Mouse (Mus musculus): ENCODE data around the gene Jak3.

The Jak3 gene

GRCm38 (mm10) chr8:71676020-71676741 lies at the start of gene Jak3:
TSS of gene Jak3 (plus strand) at chr8:71676296.
- POLR2A ChIA-PET: interaction anchor here in 3 of 4 experiments (0.6 to 6.3 kb wide), 27 partner anchors 10 to 980 kb away, joined by 3 to 38 read pairs (median 4); partner anchors contain the start of genes Colgalt1 (in 2 of the 3), Insl3 (in 2 of the 3) and Slc27a1 (in 2 of the 3)

GRCm38 (mm10) chr8:71626753-71627152 lies 49.3 kb upstream of the Jak3 start:
- ChIA-PET CTCF (interaction anchor here (0.7 to 2.0 kb wide), 6 partner anchors 16 to 61 kb away, joined by 3 to 8 read pairs (median 4); no protein-coding TSS in a partner anchor), POLR2A (interaction anchor here in 3 of 4 experiments (1.0 to 10.0 kb wide), 11 partner anchors 13 to 222 kb away, joined by 3 to 177 read pairs (median 5); partner anchors contain the start of genes Colgalt1 (in 3 of the 3), Jak3 (in 1 of the 3) and Slc27a1 (in 1 of the 3))

More at GRCm38 (mm10) chr8:71676020-71676741, at the start of gene Jak3:
- CTCF ChIA-PET: interaction anchor here (0.5 to 2.6 kb wide), 12 partner anchors 9 to 1828 kb away, joined by 3 to 8 read pairs (median 4); partner anchors contain the start of gene Rab3a (in 1 of the 4)

- POLR2A ChIA-PET: interaction anchor here in 3 of 4 experiments (0.6 to 10.0 kb wide), 20 partner anchors 14 to 222 kb away, joined by 3 to 177 read pairs (median 9); partner anchors contain the start of genes Colgalt1 (in 3 of the 3), Slc27a1 (in 2 of the 3), Mvb12a (in 1 of the 3) and Unc13a (in 1 of the 3)
These were observed 48.6 kb upstream of the Jak3 start for GRCm38 (mm10) chr8:71627265-71628099.

GRCm38 (mm10) chr8:71628396-71629095 lies 47.5 kb upstream of the Jak3 start:
- POLR2A ChIA-PET: interaction anchor here (0.6 to 10.0 kb wide), 59 partner anchors 8 to 936 kb away, joined by 3 to 177 read pairs (median 7); partner anchors contain the start of genes Colgalt1 (in 4 of the 4), Fcho1 (in 2 of the 4), Slc27a1 (in 2 of the 4) and Tmem221 (in 2 of the 4)
- CTCF ChIA-PET: interaction anchor here (0.6 to 4.8 kb wide), 20 partner anchors 12 to 611 kb away, joined by 3 to 30 read pairs (median 4); partner anchors contain the start of genes Colgalt1 (in 2 of the 4), Abhd8 (in 1 of the 4), Ap1m1 (in 1 of the 4) and Mrpl34 (in 1 of the 4)

More at GRCm38 (mm10) chr8:71627265-71628099, 48.6 kb upstream of the Jak3 start:
- CTCF ChIA-PET: interaction anchor here in 3 of 4 experiments (1.0 to 4.8 kb wide), 7 partner anchors 16 to 119 kb away, joined by 3 to 30 read pairs (median 5); partner anchors contain the start of gene Colgalt1 (in 1 of the 3)

GRCm38 (mm10) chr8:71629096-71629697 lies 46.9 kb upstream of the Jak3 start:
- ChIA-PET CTCF (interaction anchor here (0.5 to 4.8 kb wide), 29 partner anchors 13 to 611 kb away, joined by 3 to 30 read pairs (median 4); partner anchors contain the start of genes Colgalt1 (in 2 of the 4), Abhd8 (in 1 of the 4), Ap1m1 (in 1 of the 4) and Mrpl34 (in 1 of the 4)), POLR2A (interaction anchor here (0.5 to 10.0 kb wide), 84 partner anchors 9 to 935 kb away, joined by 3 to 177 read pairs (median 4); partner anchors contain the start of genes Colgalt1 (in 4 of the 4), Fcho1 (in 2 of the 4), Pgls (in 2 of the 4) and Slc27a1 (in 2 of the 4))

GRCm38 (mm10) chr8:71629781-71630212 lies 46.3 kb upstream of the Jak3 start:
- ChIA-PET CTCF (interaction anchor here (0.5 to 4.8 kb wide), 35 partner anchors 13 to 1815 kb away, joined by 3 to 30 read pairs (median 4); partner anchors contain the start of genes Colgalt1 (in 3 of the 4), Tmem221 (in 2 of the 4), Abhd8 (in 1 of the 4) and Mrpl34 (in 1 of the 4)), POLR2A (interaction anchor here (0.5 to 10.0 kb wide), 82 partner anchors 9 to 929 kb away, joined by 3 to 177 read pairs (median 5); partner anchors contain the start of genes Colgalt1 (in 4 of the 4), Mvb12a (in 2 of the 4), Pgls (in 2 of the 4) and Slc27a1 (in 2 of the 4))

GRCm38 (mm10) chr8:71630761-71631160 lies 45.3 kb upstream of the Jak3 start:
- ChIA-PET CTCF (interaction anchor here (0.8 to 4.8 kb wide), 14 partner anchors 19 to 189 kb away, joined by 3 to 30 read pairs (median 6); partner anchors contain the start of genes Tmem221 (in 2 of the 4) and Colgalt1 (in 1 of the 4)), POLR2A (interaction anchor here in 3 of 4 experiments (0.8 to 10.0 kb wide), 39 partner anchors 8 to 703 kb away, joined by 3 to 177 read pairs (median 8); partner anchors contain the start of genes Colgalt1 (in 3 of the 3), Pgls (in 3 of the 3), Mvb12a (in 2 of the 3) and Slc27a1 (in 2 of the 3))

- ChIA-PET CTCF (interaction anchor here in 2 of 4 experiments (0.6 to 4.8 kb wide), 5 partner anchors 29 to 137 kb away, joined by 3 to 30 read pairs (median 4); no protein-coding TSS in a partner anchor), POLR2A (interaction anchor here in 2 of 4 experiments (1.0 to 10.0 kb wide), 14 partner anchors 9 to 73 kb away, joined by 3 to 177 read pairs (median 4); partner anchors contain the start of genes Colgalt1 (in 2 of the 2), Pgls (in 1 of the 2), Slc27a1 (in 1 of the 2) and Tmem221 (in 1 of the 2))
These were observed 44.2 kb upstream of the Jak3 start for GRCm38 (mm10) chr8:71631897-71632296.

GRCm38 (mm10) chr8:71633164-71633563 lies 42.9 kb upstream of the Jak3 start:
- CTCF ChIA-PET: interaction anchor here in 3 of 4 experiments (1.2 to 1.8 kb wide), 4 partner anchors 32 to 74 kb away, joined by 3 to 7 read pairs (median 4); partner anchors contain the start of genes Slc27a1 (in 1 of the 3) and Tmem221 (in 1 of the 3)

GRCm38 (mm10) chr8:71633981-71634667 lies 42.0 kb upstream of the Jak3 start:
- ChIA-PET CTCF (interaction anchor here in 2 of 4 experiments (0.5 to 2.6 kb wide), 11 partner anchors 22 to 98 kb away, joined by 3 to 14 read pairs (median 4); partner anchors contain the start of genes Tmem221 (in 2 of the 2), Colgalt1 (in 1 of the 2) and Slc27a1 (in 1 of the 2)), POLR2A (interaction anchor here in 3 of 4 experiments (0.6 to 1.7 kb wide), 19 partner anchors 10 to 126 kb away, joined by 3 to 9 read pairs (median 4); partner anchors contain the start of genes Pgls (in 2 of the 3), Colgalt1 (in 1 of the 3), Jak3 (in 1 of the 3) and Tmem221 (in 1 of the 3))

More at GRCm38 (mm10) chr8:71633164-71633563, 42.9 kb upstream of the Jak3 start:
- POLR2A ChIA-PET: interaction anchor here in 2 of 4 experiments (0.9 to 8.4 kb wide), 11 partner anchors 20 to 73 kb away, joined by 3 to 125 read pairs (median 5); partner anchors contain the start of genes Colgalt1 (in 2 of the 2) and Pgls (in 2 of the 2)

- ChIA-PET POLR2A (interaction anchor here in 3 of 4 experiments (0.7 to 2.2 kb wide), 8 partner anchors 16 to 58 kb away, joined by 3 to 8 read pairs (median 3); partner anchors contain the start of gene Colgalt1 (in 2 of the 3)), CTCF (interaction anchor here in 2 of 4 experiments (1.0 to 2.6 kb wide), 3 partner anchors 23 to 115 kb away, joined by 3 to 8 read pairs (median 4); no protein-coding TSS in a partner anchor)
These were observed 38.7 kb upstream of the Jak3 start for GRCm38 (mm10) chr8:71637149-71638095.

GRCm38 (mm10) chr8:71638321-71638720 lies 37.8 kb upstream of the Jak3 start:
- ChIA-PET CTCF (interaction anchor here in 2 of 4 experiments (1.0 to 2.6 kb wide), 3 partner anchors 22 to 116 kb away, joined by 3 to 8 read pairs (median 4); no protein-coding TSS in a partner anchor), POLR2A (interaction anchor here in 3 of 4 experiments (0.8 to 2.2 kb wide), 9 partner anchors 9 to 69 kb away, joined by 3 to 8 read pairs (median 3); partner anchors contain the start of gene Colgalt1 (in 2 of the 3))

GRCm38 (mm10) chr8:71639318-71639717 lies 36.8 kb upstream of the Jak3 start:
- POLR2A ChIA-PET: interaction anchor here in 1 of 4 experiments (1.0 kb wide), 1 partner anchor 9 kb away, joined by 4 read pairs; no protein-coding TSS in a partner anchor
- CTCF ChIA-PET: interaction anchor here in 1 of 4 experiments (2.6 kb wide), 1 partner anchor 22 kb away, joined by 8 read pairs; no protein-coding TSS in a partner anchor
